Mouse (Mus musculus) right cerebral cortex, postnatal 36 days (tissue): ENCODE results near the gene 0610037L13Rik.
A peak's percentile ranks its signal among the peaks of the same experiment; 100 is the strongest.

ENCODE experiments used
- DNase-seq, 2 experiments: peaks; one replicate each; pipeline ENCODE4 v3.0.0; 2022; ENCODE audit warnings: low spot score in 2 of 2, mixed read lengths in 1 of 2

The 0610037L13Rik gene

DNA sequence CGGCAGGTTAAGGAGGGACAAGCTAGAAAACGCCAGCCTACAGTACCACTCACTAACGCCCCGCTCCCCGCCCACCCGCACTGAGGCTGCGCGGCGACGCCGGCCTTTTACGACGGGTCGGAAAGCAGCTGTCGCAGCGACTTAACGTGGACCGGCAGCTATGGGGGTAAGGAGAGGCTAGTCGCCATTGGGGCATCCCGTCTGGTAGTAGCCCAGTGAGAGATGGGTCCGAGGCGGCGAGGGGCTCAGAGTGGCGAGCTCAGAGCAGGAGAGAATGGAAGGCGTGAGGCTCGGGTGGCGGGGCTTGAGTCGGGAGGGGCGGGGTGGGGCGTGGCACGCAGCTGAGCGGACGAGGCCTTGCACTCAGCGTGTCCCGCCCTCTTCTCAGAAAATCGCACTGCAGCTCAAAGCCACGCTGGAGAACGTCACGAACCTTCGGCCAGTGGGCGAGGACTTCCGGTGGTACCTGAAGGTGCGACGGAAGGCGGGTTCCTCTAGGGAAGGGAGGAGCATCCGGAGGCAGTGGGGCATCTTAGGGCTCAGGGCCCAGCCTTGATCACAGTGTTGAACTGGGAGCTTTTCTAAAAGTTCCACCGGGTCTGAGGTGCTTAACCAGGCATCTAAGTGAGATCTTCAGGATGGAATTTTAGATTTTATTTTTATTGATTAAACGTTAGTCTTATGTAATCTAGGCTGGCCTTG, at the start of gene 0610037L13Rik:
Gene 0610037L13Rik (plus strand): TSS at position 83 of the 702 bp plus-strand sequence.
- DNase-seq = peak; percentile 96 to 97

DNA sequence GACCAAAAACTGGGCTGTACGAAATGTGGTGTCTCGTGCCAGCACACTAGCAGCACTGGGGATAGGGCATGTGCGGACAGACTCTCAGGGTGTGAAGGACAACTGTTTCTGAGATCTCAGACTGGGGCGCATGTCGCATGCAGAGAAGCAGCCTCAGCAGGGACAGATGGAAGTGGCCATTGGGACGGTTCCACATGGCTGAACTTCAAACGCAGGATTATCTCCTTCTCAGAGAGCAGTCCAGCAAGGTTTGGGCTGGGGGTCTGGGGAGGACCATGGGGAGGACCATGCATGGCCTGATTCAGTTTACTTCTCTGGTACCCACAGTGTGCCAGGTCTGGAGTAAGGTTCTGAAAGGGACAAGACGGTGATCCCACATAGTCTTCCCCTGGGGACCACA, 45.9 kb upstream of the 0610037L13Rik start:
- DNase-seq = no peak

DNA sequence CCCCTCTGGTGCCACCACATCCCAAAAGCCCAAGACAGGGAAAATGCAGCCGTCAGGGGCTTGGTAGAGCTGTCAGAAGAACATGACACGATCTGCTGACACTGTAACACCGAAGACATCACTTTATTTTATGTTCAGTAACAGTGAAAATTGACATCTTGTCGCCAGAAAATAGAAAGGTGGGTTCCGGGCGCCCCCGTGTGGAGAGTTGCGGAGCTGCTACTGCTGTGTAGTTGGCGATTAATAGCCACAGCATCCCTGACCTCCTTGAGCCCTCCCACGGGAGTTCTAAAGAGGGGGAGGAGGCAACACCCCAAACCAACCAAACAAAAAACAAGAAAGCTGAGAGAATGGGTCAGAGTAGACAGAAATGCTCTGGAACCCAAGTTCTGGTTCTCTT, 44.6 kb upstream of the 0610037L13Rik start:
- peak; percentile 56 to 69 for DNase-seq

DNA sequence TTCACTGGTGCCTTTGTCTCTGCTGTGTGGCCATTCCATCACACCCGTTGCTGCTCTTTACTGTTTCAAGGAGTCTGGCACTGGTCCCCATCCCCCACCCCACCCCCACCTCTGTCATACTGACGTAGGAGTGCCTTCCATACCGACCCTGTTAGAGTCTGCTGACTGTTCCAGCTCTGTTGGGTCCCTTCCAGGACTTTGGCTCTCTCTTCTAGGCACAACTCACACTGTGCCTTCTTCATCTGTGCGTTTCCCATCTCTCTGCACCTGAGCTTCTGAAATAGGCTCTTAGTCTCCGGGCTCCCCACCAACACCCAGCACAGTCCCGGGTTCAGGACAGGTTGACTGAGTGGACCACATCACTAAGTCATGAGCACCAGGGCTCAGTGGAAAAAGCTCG, 42.8 kb upstream of the 0610037L13Rik start:
- no peak for DNase-seq

DNA sequence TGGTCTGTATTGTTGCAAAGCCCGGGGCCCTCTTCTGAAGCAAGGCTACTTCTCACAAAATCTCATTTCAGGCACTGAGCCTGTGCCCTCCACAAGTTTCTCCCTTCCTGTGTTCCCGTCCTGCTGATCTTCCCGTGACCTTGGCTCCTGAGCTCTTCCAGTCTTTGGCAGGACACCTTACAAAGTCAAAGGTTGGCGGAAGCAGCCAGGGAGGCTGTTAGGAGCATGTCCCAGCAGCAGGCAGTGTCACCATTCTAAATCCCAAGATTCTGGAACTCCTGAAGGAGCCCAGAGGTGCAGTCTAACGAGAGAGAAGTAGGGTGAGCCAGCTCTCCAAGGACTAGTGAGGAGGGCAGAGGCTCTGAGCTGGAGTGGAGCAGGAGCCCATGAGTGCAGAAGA, 41.1 kb upstream of the 0610037L13Rik start:
- DNase-seq = no peak

DNA sequence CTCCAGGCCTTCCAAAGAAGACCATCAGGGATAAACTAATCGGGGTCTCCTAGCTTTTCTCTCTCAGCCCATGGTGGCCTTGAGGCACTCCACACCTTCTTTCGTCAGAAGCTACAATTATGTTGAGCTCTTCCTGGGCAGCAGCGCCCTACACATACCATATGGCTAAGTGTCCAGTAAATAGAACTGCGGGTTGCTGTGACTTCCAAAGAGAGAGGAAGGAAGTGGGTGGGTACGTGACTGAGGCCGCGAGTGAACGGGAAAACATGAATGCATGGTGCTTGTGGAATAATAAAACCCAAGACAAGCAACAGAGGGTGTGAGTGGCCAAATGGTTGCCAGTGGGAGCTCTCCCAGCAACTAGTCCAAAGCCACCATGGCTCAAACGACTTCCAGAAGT, 40.0 kb upstream of the 0610037L13Rik start:
- DNase-seq = no peak

DNA sequence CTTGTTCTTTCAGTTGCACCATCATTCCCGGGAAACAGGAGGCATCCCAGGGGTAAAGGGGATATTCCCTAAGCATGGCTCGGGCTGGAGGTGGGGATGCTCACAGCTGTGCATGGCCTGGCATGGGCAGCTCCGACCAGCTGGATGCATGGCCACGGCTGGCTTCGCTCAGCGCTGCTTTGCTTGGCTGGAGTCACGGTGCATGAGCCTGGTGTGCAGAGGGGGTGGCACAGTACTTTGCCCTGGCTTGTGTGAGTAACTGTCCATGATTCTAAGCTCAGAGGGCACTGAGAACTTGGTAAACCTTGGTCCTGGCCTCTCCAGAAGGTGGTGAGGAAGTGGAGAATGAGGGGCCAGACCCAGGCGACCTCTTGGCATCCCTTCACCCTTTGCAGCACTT, 39.5 kb upstream of the 0610037L13Rik start:
- DNase-seq = no peak

DNA sequence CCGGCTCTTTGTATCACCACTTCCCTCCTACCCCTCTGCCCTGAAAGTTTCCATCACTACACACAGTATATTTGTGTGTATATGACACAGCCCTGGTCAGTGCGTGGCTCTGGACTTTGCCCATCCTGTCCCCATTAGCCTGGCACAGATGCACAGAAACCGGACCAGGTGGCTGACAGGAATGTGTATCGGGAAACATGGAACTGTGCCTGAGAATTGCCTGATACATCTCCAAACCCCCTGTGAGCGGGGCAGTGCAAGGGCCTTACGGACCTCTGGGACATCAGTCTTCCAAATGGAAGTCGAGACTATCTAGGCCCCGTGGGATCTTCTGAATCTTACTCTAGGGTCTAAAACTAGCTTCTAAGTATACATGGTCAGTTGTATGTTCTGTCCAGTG, 36.3 kb upstream of the 0610037L13Rik start:
- no peak for DNase-seq

DNA sequence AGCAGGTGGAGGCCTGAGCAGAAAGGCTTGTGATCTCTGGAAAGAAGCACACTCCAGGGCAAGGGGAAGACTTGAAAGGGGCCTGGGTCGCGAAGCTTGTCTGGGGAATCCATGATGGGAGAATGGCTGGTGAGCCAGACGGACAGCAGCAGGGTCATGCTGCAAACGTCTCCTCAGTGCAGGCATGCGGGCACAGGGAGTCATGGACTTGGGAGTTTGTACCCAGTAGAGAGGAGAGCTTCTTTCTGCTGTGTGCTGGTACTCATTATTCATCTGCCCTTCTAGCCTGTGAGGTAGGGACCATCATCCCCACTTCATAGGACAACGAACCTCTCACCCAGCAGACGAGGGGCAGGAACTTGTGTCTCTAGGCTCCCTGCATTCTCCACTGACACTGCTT, 35.8 kb upstream of the 0610037L13Rik start:
- no peak for DNase-seq

DNA sequence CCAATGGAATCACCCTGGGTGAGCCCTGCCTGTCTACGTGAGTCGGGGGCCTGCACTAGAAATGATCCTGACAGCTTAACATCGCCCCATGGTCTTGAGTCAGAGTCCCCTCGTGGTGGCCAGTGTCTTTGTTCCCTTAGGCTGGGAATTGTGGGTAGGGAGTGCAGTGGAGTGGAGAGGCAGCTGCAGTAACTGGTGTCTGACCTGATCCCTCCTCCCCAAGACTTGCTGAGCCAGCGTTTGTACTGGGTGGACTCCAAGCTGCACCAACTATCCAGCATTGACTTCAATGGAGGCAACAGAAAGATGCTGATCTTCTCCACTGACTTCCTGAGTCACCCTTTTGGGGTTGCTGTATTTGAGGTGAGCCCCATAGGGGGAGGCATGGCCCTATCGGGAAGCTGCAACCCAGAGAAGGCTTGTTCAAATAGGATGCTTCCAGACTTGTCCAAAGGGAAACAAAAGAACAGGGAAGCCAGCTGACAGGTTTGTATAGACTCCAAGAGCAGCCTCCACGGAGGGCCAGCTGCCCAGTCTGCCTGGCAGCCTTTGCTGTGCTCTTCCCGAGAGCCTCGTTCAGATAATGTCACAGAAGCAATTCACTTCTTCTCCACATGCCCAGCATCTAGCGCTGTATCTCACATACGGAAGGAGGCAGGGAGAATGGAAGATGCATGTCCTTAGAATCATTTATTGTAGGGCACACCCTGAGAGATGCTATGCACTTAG, 32.5 kb upstream of the 0610037L13Rik start:
- no peak for DNase-seq

DNA sequence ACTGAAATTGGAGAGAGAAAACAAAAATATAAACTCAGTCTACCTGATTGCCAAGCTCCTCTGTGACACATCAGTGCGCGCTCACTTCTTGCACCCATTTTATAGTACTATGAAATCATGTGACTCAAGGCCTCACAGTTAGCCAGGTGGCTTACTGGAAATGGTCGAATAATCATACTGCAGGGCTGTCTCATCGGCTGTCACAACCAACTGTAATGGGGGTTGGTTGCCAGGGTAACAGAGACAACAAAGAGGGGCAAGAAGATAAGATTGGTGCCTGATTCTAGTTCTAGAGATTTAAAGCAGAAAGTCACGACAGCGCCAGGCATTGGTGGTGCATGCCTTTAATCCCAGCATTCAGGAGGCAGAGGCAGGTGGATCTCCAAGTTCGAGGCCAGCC, 30.6 kb upstream of the 0610037L13Rik start:
- no peak for DNase-seq

DNA sequence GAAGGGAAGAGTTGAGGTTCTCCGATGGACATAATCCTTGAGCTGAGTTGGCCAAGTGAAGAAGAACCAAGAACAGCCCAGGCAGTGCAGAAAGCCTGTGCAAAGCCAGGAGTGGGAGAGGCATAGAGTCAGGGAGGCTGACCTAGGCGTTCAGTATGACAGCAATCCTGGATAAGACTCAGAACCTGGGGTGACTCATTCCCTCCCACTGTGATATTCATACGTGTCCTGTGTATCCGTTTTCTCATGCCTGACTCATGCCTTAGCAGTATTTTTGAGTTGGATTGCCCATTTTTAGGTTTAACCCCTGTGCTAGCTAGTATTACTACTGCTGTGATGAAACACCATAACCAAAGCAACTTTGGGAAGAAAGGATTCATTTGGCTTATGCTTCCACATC, 24.7 kb upstream of the 0610037L13Rik start:
- no peak for DNase-seq

DNA sequence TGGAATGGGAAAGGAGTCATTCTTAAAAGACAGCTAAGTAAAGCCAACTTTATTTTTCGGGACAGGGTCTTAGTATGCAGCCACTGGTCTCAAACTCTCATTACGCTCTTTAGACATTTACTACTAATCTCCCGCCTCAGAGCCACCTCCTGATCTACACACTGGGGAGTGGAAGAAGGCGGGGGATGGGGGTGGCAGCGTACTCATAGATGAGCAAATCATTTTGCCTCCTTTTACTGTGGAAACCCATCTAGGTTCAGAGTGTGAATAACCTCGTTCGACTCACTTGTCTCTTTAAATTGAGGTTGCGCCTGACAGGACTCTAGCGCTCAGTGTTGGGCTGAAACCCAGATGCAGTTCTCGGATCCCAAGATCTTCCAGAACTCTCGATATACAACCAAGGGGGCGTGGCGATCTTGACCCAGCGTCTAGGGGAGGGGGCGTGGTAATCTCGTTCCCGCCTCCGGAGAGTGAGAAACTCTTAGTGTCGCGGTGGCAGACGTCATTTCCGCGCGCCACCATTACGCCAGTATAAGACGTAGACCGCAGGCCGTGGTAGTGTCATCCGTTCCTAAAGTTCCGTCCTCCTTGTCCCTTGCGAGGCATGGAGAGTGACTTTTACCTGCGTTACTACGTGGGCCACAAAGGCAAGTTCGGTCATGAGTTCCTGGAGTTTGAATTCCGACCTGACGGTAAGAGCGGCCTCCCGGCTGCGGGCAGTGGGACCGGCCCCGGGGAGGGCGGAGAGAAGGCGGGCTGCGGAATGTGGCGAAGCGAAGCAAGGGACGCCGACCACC, 10.2 kb upstream of the 0610037L13Rik start, which contains the start of gene Magoh:
Gene Magoh (plus strand): TSS at position 502 of the 797 bp plus-strand sequence.
- DNase-seq = peak; percentile 95

DNA sequence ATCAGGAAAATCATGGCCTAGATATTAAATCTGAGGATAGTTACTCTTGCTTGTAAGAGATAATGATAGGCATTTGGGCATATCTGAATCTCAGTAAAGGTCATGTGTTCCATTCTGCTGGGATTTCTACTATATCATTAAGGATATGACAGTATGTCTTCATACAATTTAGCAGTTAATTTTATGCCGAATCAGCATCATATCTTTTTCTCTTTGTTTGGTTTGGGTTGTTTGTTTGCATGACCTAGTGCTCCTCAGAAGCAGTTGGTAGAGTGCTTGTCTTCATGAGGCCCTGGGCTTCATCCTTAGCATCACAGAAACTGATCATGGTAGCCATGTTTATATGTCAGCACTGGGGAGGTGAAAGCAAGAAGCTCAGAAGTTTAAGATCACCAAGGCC, 8.0 kb upstream of the 0610037L13Rik start:
- DNase-seq = no peak

DNA sequence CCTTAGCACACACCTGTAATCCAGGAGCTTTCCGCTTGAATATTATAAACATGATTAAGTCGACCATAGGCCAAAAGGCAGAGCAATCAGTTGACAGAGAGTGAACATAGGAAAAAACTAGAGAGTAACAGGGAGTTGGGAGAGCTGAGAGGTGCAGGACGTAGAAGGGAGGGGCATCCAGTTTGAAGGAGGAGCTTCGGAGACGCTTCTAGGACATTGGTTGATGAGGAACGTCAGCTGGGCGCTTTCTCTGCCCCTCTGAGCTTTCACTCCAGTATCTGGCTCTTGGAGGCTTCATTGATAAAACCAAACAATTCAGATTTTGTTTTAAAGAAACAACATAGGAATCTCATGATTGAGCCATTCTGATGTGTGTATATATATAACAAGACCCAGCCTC, 3.2 kb upstream of the 0610037L13Rik start:
- no peak for DNase-seq

DNA sequence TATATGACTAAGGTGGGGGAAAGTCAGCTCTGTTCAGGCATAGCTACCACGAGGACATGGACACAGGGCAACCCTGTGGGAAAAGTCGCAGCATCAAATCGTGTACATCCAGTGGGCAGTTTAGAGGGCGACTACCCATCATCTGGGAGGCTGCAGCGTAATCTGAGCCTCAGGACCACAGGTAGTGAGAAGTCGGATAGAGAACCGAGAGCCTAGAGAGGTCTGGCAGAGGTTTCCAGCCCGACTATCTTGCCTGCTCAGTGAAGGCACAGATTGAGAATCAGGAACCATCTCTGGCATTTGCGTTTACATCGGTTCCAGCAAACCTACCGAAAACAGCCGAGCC, 255 bp upstream of the 0610037L13Rik start:
- no peak for DNase-seq

DNA sequence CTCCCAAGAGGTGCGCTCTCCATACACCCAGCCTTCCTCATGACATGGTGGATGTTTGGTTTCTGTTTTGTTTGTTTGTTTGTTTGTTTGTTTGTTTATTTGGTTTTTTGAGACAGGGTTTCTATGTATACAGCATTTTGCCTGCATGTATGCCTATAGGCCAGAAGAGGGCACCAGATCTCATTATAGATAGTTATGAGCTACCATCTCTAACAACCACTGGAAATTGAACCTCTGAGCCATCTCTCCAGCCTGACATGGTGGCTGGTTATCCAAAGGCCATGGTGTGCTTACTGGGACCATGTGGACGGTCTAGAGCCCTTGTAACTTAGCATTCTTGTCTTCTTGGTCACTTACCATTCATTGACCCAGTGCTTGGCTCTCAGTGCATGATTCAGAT, 3.0 kb downstream of the 0610037L13Rik start:
- no peak for DNase-seq

DNA sequence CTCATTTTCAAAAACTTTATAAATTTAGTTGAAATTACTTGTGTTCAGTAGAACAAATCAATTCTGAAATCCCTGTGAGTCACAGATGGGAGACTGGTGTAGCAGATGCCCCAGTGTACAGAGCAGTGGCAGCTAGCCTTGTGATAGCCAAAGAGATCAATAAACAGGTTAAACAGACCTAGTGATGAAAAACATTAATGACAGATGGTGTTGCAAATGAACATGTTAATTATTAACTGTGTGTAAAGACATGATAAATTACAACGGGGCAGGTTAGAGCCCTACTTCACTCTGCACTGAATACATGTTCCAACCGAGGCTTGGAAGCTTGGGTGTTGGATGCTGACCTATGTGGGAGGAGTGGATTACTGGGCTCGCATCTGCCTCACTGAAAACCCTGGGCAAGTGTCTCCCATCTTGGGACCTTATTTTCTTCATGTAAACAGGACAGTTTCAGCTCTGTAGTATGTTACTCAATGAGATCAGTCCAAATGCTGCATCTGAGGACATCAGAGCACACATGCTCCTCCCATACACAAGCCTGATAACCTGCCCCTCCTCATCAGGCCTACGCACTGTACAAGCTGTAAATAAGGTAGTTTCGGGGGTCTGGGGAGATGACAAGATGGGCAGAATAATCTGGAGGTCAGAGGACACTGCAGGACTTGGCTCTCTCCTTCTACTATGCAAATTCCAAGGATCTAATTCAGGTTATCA, 9.8 kb downstream of the 0610037L13Rik start:
- no peak for DNase-seq

DNA sequence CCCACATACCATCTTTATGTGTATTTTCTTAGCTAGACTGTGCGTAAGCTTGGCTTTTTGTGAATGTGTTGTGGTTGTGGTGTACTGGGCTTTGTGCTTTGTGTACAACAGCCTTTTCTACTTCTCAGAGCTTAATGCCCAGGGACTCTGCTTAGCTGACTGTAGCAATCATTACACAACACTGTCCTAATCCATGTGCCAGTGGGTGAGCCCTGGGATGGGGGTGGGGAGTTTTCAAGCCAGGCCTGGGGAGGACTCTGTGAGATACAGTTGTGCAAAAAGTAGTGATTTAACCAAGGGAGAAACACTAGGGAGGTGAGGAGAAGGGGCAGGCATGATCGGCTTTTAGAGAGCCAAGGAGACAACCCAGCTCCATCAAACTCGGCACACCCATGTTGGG, 10.6 kb downstream of the 0610037L13Rik start:
- DNase-seq = no peak

DNA sequence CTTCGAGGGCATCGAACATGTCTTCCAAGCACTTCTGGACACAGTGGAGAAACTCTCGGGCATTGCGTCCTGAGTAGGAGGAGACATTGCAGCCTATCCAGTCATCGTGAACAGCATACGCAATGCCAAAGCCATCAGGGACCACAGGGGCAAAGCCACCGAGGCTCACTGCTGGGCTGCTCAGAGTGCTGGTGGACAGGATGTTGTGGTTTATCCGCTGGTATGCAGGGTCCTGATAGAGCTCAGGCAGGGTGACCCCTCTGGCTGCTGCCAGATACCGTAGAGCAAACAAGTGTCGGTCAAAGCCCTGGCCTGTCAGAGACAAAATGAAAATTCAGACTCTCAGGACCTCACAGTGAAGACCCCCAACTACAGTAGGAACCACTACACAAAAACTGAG, 14.6 kb downstream of the 0610037L13Rik start:
- DNase-seq = no peak

DNA sequence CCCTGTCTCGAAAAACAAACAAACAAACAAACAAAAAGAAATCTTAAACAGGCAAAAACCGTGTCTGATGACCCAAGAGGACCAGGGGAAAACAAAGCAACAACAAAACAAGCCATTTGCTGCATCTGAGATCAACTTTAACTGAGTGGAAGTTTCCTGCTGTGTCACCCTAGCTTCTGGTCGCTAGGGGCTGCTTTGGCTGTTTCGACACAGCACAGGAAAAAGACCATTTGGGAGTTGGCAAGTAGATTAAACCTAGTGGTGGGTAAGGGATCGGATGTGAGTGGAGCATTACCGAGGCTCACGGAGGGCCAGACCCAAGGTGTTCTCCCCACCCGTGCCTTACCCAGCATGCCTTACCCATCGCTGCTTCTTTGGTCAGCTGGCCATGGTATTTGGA, 16.9 kb downstream of the 0610037L13Rik start:
- no peak for DNase-seq

DNA sequence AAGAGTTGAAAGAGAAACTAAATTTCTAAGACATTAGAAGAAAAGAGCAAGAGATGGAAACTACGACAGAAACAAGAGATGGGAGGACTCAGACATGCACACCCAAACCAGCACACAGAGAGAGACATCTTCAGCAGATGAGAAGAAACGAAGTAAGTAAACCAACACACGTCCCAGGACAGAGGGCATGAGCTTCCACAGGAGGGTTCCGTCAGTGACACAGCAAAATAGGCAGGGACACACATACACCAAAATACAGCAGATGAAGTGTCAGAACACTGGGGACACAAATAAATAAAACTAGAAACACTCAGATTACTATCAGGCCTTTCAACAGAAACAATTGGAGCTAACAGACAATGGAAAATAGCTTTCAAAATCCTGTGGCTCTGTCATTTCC, 20.4 kb downstream of the 0610037L13Rik start:
- no peak for DNase-seq
